Mouse (Mus musculus) embryo, embryonic 9.5 days (tissue): ENCODE measurements around the gene Gm49378.

Experiments used
- DNase-seq: peaks from one replicate; pipeline ENCODE4 v3.0.0-alpha.2; 2017; ENCODE audit errors: extremely low spot score

Gm49378 gene

GRCm38 (mm10) chr14:55629312-55629711 is 8.4 kb downstream of the Gm49378 start:
- no peak for DNase-seq

- DNase-seq: no peak
Measured at GRCm38 (mm10) chr14:55628077-55628827, 9.4 kb downstream of the Gm49378 start.

- DNase-seq: no peak
Measured at GRCm38 (mm10) chr14:55618486-55619195, 19.1 kb downstream of the Gm49378 start.

DNA sequence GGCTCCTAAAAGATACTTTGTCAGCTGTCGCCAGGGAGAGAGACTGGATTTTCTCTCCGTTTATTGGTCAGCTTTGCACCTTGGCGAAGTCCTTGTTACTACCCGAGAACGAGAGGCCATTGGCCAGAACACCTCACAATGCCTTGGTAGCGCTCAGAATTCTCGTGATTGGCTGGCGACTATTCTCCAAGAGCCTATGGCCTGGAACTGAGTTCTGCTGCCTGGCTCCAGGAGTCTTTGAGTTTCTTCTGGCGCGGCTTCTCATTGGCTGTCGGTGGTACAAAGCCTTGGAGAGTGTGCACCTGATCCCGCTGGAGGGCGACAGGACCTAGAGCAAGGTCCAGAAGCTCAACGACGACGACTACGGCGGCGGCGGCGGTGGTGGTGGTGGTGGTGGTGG is 19.9 kb downstream of the Gm49378 start, which contains the start of gene Rec8:
TSS of gene Rec8 (plus strand) at position 216 of the 400 bp plus-strand sequence.
- DNase-seq: peak; percentile 56

- DNase-seq: no peak
Measured at GRCm38 (mm10) chr14:55616844-55617243, 20.9 kb downstream of the Gm49378 start.

- DNase-seq: no peak
Measured at GRCm38 (mm10) chr14:55615876-55616275, 21.8 kb downstream of the Gm49378 start.

- no peak for DNase-seq
Measured at GRCm38 (mm10) chr14:55614565-55615178, 23.0 kb downstream of the Gm49378 start.

DNA sequence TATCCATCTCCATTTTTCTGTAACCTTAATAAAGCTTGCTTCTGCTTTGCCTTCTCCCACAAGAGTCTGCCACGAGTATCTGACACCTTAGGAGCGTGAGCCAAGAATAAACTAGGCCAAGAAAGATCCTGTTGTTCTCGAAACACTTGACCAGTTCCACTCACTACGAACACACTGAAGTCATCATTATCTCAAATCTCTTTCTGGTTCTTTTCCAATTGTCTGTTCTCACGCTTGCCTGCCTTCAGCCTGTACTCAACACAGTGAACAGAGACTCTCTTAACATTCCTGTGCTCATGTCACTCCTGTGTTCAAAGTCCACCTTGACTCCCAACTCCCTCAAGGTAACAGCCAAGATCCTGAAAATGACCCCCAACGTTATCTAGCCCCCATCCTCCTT is 24.3 kb downstream of the Gm49378 start:
- no peak for DNase-seq

- no peak for DNase-seq
Measured at GRCm38 (mm10) chr14:55608339-55608738, 29.4 kb downstream of the Gm49378 start.

GRCm38 (mm10) chr14:55605743-55606459 is 31.8 kb downstream of the Gm49378 start:
- no peak for DNase-seq

DNA sequence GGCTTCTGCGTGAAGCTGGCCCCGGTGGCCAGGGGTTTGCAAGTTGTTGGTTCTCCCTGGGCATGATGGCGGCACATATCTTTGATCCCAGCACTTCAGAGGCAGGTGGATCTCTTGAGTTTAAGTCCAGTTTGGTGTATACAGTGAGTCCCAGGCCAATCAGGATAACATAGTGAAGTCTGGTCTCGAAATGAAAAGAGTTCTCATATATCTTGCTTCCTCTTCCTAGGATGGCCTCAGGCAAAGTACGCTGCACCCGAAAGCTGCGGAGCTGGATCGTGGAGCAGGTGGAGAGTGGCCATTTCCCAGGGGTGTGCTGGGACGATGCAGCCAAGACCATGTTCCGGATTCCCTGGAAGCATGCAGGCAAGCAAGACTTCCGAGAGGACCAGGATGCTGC is 32.9 kb downstream of the Gm49378 start:
- no peak for DNase-seq

DNA sequence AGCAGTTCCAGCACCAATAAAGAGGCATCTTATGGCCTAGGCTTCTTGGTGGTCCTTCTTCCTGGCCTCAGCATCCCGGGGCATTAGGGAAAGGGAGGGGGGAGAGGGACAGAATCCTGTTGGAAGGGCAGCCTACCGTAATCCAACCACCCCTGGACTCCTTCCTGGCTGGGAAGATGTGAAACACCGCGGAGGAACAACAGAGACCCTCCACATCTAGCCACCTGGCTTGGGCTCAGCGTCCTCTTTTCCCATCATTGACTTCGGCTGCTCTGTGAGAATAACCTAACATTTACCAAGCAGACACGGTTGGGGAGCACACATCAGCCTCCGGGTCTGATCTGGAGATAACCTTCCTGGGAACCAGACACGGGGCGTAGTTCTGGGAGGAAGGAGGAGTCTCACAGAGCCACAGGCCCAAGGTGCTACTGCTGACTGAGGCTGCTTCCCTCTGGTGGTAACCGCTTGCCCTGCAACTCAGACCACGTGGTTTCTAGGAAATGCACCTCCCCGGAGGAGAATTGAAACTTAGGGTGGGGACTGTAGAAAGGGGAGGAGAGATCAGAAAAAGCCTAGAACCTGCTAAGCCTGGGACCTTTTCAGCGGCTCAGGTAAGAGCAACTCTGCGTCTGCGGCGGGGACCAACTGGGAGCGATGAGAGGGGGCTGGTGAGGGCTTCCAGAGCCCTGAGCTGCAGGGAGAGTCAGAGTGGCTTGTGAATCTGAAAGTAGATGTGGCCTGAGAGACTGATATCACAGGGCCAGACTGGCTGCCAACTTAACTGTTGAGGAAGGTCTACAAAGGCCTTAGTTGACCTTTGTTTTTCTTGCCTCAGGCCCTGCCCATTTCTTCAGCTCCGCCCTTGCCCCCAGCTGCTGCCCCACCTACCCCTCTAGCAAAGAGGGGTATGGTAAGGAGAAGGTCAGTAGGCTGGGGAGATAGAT is 33.8 kb downstream of the Gm49378 start:
- peak; percentile 84 for DNase-seq

GRCm38 (mm10) chr14:55603271-55603632 is 34.4 kb downstream of the Gm49378 start, which contains the start of gene Irf9:
Irf9 (plus strand) TSS chr14:55603571.
- no peak for DNase-seq

GRCm38 (mm10) chr14:55598521-55599390 is 38.9 kb downstream of the Gm49378 start:
- no peak for DNase-seq

GRCm38 (mm10) chr14:55596036-55596690 is 41.5 kb downstream of the Gm49378 start:
- no peak for DNase-seq

GRCm38 (mm10) chr14:55592226-55592625 is 45.5 kb downstream of the Gm49378 start:
- DNase-seq: no peak

GRCm38 (mm10) chr14:55591331-55591891 is 46.3 kb downstream of the Gm49378 start, which contains the start of gene Rnf31:
Rnf31 (plus strand) TSS chr14:55591708.
- peak; percentile 89 for DNase-seq

GRCm38 (mm10) chr14:55590748-55591330 is 46.9 kb downstream of the Gm49378 start, which contains the start of gene Psme2:
Psme2 (minus strand) TSS chr14:55591113.
- DNase-seq: peak; percentile 95
